Mouse (Mus musculus) liver, embryonic 14.5 days (tissue): ENCODE measurements around the gene Hoxb1.

ENCODE experiments used
- CTCF ChIP-seq: IDR thresholded peaks from 2 replicates; pipeline ENCODE4 v1.5.1; 2016; ENCODE audit warnings: antibody characterized with exemption, low read depth, control low read depth
- EP300 ChIP-seq: IDR thresholded peaks from 2 replicates; pipeline ENCODE4 v1.6.1; 2016; ENCODE audit warnings: antibody characterized with exemption, low read depth

- TF ChIP-seq CTCF (no peak), EP300 (no peak)
Observed at GRCm38 (mm10) chr11:96336597-96336996, 29.0 kb upstream of the Hoxb1 start.
